17 mouse cellular contexts compared by ENCODE assay signal in genomic region chr3:98040836-98041235, GRCm38 (mm10). TPM values are rescaled to one million over a fixed set of nuclear protein-coding genes. Genes with fewer than 3 reads are reported as not detected.
DNase-seq lines count a peak whose midpoint lies in the region; ATAC-seq and TF ChIP-seq lines count a peak whose summit lies in the region.
"Had no signal": no experiment of that assay in that cellular context is flagged by ENCODE, and none has a peak within 500 bp of the region (broad histone marks: within the 10 kb centered on the region; RNA-seq: fewer than 3 reads in every experiment).

No protein-coding gene starts in this region.

- no peaks in the 10 kb centered on the region for H3K27me3 ChIP-seq in forebrain, embryonic 15.5 days
- no peaks in the 10 kb centered on the region for H3K27me3 ChIP-seq in forebrain, embryonic 11.5 days (ENCODE audit: control insufficient read depth, insufficient read depth, low read length)
- no peaks in the 10 kb centered on the region for H3K27me3 ChIP-seq in hindbrain, postnatal 0 days (ENCODE audit: insufficient read depth, low read length)
- H3K27me3 ChIP-seq in hindbrain, embryonic 16.5 days (replicated peaks; ENCODE audit: control insufficient read depth, insufficient read depth, low read length), result no peaks in the 10 kb centered on the region
- H3K27me3 ChIP-seq: hindbrain, embryonic 15.5 days; liver, embryonic 15.5 days; midbrain, embryonic 13.5 days; Patski had no signal

- H3K9ac ChIP-seq in forebrain, embryonic 15.5 days (replicated peaks), result no peak overlapping the region
- H3K9ac ChIP-seq in forebrain, embryonic 11.5 days (ENCODE audit: low read length), result no peak overlapping the region
- H3K9ac ChIP-seq in hindbrain, postnatal 0 days (replicated peaks; ENCODE audit: low read length), result no peak overlapping the region
- H3K9ac ChIP-seq in hindbrain, embryonic 16.5 days (ENCODE audit: low read depth, low read length), result no peak overlapping the region
- H3K9ac ChIP-seq: hindbrain, embryonic 15.5 days; liver, embryonic 15.5 days; midbrain, embryonic 13.5 days had no signal

- 0 out of 2 replicates have a peak overlapping the region, but pooled peaks have one; percentile 85 for H3K27ac ChIP-seq in forebrain, embryonic 15.5 days (replicated peaks)
- H3K27ac ChIP-seq in forebrain, embryonic 11.5 days (ENCODE audit: low read depth, low read length), result no peak overlapping the region
- H3K27ac ChIP-seq in hindbrain, postnatal 0 days, result no peak overlapping the region
- H3K27ac ChIP-seq in hindbrain, embryonic 16.5 days (ENCODE audit: low read depth, low read length), result no peak overlapping the region
- 0 out of 2 replicates have a peak overlapping the region, but pooled peaks have one; percentile 67 for H3K27ac ChIP-seq in olfactory bulb, adult 2 months (ENCODE audit: insufficient read depth, low read depth, low read length)
- H3K27ac ChIP-seq: hindbrain, embryonic 15.5 days; liver, embryonic 15.5 days; midbrain, embryonic 13.5 days had no signal

- no peak for TF ChIP-seq POLR2A in lung, adult 2 months (IDR thresholded peaks at IDR 0.05; ENCODE audit: borderline replicate concordance, extremely low read depth, low read depth, low read length)
- no peak for TF ChIP-seq POLR2A in olfactory bulb, adult 2 months (IDR thresholded peaks at IDR 0.05; ENCODE audit: insufficient read depth, low read depth, low read length)

- H3K4me3 ChIP-seq in forebrain, embryonic 15.5 days, result no peak overlapping the region
- no peak overlapping the region for H3K4me3 ChIP-seq in forebrain, embryonic 11.5 days (ENCODE audit: low read depth, low read length)
- no peak overlapping the region for H3K4me3 ChIP-seq in hindbrain, postnatal 0 days (ENCODE audit: low read length)
- H3K4me3 ChIP-seq in hindbrain, embryonic 16.5 days (ENCODE audit: low read length), result no peak overlapping the region
- H3K4me3 ChIP-seq in lung, adult 2 months (replicated peaks; ENCODE audit: extremely low read depth, low read depth, low read length), result no peak overlapping the region
- H3K4me3 ChIP-seq in olfactory bulb, adult 2 months (ENCODE audit: insufficient read depth, low read depth, low read length), result no peak overlapping the region
- H3K4me3 ChIP-seq: forebrain, embryonic 10.5 days; hindbrain, embryonic 15.5 days; liver, embryonic 15.5 days; midbrain, embryonic 13.5 days had no signal

- H3K9me3 ChIP-seq in forebrain, embryonic 15.5 days, result no peaks in the 10 kb centered on the region
- H3K9me3 ChIP-seq in forebrain, embryonic 11.5 days (ENCODE audit: control insufficient read depth, low read length), result no peaks in the 10 kb centered on the region
- no peaks in the 10 kb centered on the region for H3K9me3 ChIP-seq in hindbrain, postnatal 0 days (ENCODE audit: low read length)
- no peaks in the 10 kb centered on the region for H3K9me3 ChIP-seq in hindbrain, embryonic 16.5 days (ENCODE audit: control insufficient read depth, low read length)
- H3K9me3 ChIP-seq: forebrain, embryonic 10.5 days; hindbrain, embryonic 15.5 days; liver, embryonic 15.5 days; midbrain, embryonic 13.5 days had no signal

- ATAC-seq in forebrain, embryonic 15.5 days (replicated peaks), result no peak
- no peak for ATAC-seq in forebrain, embryonic 11.5 days (replicated peaks; ENCODE audit: low FRiP score)
- no peak for ATAC-seq in hindbrain, postnatal 0 days
- no peak for ATAC-seq in hindbrain, embryonic 16.5 days
- ATAC-seq: midbrain, embryonic 13.5 days; Patski had no signal

- H3K36me3 ChIP-seq in forebrain, embryonic 15.5 days, result no peaks in the 10 kb centered on the region
- H3K36me3 ChIP-seq in forebrain, embryonic 11.5 days (ENCODE audit: control insufficient read depth, insufficient read depth, low read length), result no peaks in the 10 kb centered on the region
- no peaks in the 10 kb centered on the region for H3K36me3 ChIP-seq in hindbrain, postnatal 0 days (ENCODE audit: insufficient read depth, low read length)
- H3K36me3 ChIP-seq in hindbrain, embryonic 16.5 days (ENCODE audit: control insufficient read depth, insufficient read depth, low read length), result no peaks in the 10 kb centered on the region
- H3K36me3 ChIP-seq: hindbrain, embryonic 15.5 days; liver, embryonic 15.5 days; midbrain, embryonic 13.5 days had no signal

- no peak overlapping the region for H3K4me2 ChIP-seq in forebrain, embryonic 15.5 days (replicated peaks)
- no peak overlapping the region for H3K4me2 ChIP-seq in forebrain, embryonic 11.5 days (ENCODE audit: low read depth, low read length, severe bottlenecking)
- no peak overlapping the region for H3K4me2 ChIP-seq in hindbrain, postnatal 0 days (ENCODE audit: low read depth, low read length)
- H3K4me2 ChIP-seq in hindbrain, embryonic 16.5 days (ENCODE audit: low read length), result no peak overlapping the region
- H3K4me2 ChIP-seq: hindbrain, embryonic 15.5 days; liver, embryonic 15.5 days; midbrain, embryonic 13.5 days had no signal

- 84% methylated on average over 6 of the region's 6 CpGs for WGBS in forebrain, embryonic 15.5 days
- WGBS in forebrain, embryonic 11.5 days, result 88% methylated on average over 6 of the region's 6 CpGs
- WGBS in hindbrain, postnatal 0 days, result 66% methylated on average over 6 of the region's 6 CpGs
- 89% methylated on average over 6 of the region's 6 CpGs for WGBS in hindbrain, embryonic 16.5 days
- WGBS in lung, adult 2 months, result 60% methylated on average over 6 of the region's 6 CpGs
- 71% methylated on average over 6 of the region's 6 CpGs for WGBS in olfactory bulb, adult 2 months

- DNase-seq in forebrain, embryonic 11.5 days (ENCODE audit: low spot score), result no peak
- DNase-seq in hindbrain, postnatal 0 days (ENCODE audit: low spot score), result no peak
- DNase-seq in lung, adult 2 months, result no peak
- no peak for DNase-seq in lung, postnatal 4 days
- DNase-seq: B cell, adult 2 months; cerebellum, adult 11-12 months; kidney, postnatal 14 days; lung, postnatal 36 days; thymus, postnatal 4 days had no signal

- peak; percentile 18; the same call in 1 of the 2 replicates for TF ChIP-seq CTCF in hindbrain, postnatal 0 days (IDR thresholded peaks at IDR 0.05; ENCODE audit: low read depth)
- TF ChIP-seq CTCF in lung, adult 2 months (IDR thresholded peaks at IDR 0.05; ENCODE audit: insufficient read depth, low read length), result peak; percentile 23; the same call in 1 of the 2 replicates
- TF ChIP-seq CTCF in olfactory bulb, adult 2 months (IDR thresholded peaks at IDR 0.05; ENCODE audit: insufficient read depth, low read depth, low read length), result no peak

- H3K4me1 ChIP-seq in forebrain, embryonic 15.5 days, result peaks cover 71% of the 10 kb centered on the region
- peaks cover 22% of the 10 kb centered on the region for H3K4me1 ChIP-seq in forebrain, embryonic 11.5 days (replicated peaks; ENCODE audit: control insufficient read depth, insufficient read depth, low read length)
- peaks cover 16% of the 10 kb centered on the region for H3K4me1 ChIP-seq in hindbrain, postnatal 0 days (ENCODE audit: insufficient read depth, low read length)
- peaks cover 16% of the 10 kb centered on the region for H3K4me1 ChIP-seq in hindbrain, embryonic 16.5 days (ENCODE audit: control insufficient read depth, insufficient read depth, low read depth, low read length)
- peaks cover 32% of the 10 kb centered on the region for H3K4me1 ChIP-seq in lung, adult 2 months (ENCODE audit: control insufficient read depth, insufficient read depth, low read length)
- peaks cover 28% of the 10 kb centered on the region for H3K4me1 ChIP-seq in olfactory bulb, adult 2 months (ENCODE audit: control insufficient read depth, insufficient read depth, low read length)

RNA-seq across cellular contexts. Expression of gene Notch2, which starts 27.5 kb away (rescaled TPM):
- 17.8 and 18.9 TPM in 2 replicates for polyA plus RNA-seq in forebrain, embryonic 15.5 days (2015; fragmentation: Nextera tagmentation; extraction: Ambion mirVana)
- 27.6 TPM in 2 replicates for polyA plus RNA-seq in forebrain, embryonic 11.5 days (2014; fragmentation: Nextera tagmentation; extraction: Ambion mirVana)
- total RNA-seq in hindbrain, postnatal 0 days (2014; rRNA removed), result 37.7 and 44.9 TPM in 2 replicates
- polyA plus RNA-seq in hindbrain, postnatal 0 days (2015; fragmentation: Nextera tagmentation; extraction: Ambion mirVana), result 9.5 and 9.9 TPM in 2 replicates
- 7.6 and 12.1 TPM in 2 replicates for polyA plus RNA-seq in hindbrain, embryonic 16.5 days (2015; fragmentation: Nextera tagmentation; extraction: Ambion mirVana)
- polyA plus RNA-seq in lung, adult 2 months (2012; rRNA removed), result 43.0 and 48.7 TPM in 2 replicates
- polyA plus RNA-seq in olfactory bulb, adult 2 months (2012; ENCODE audit: insufficient read depth, insufficient read length, low replicate concordance, missing spikeins), result 43.4 TPM in 1 of 2 replicates, not detected in the other

Comparison
In these comparisons a context has a peak if more than half of its experiments do, and no peak if none do; other contexts are left out.
1. H3K27ac ChIP-seq: peak in forebrain, embryonic 15.5 days (single experiment) and olfactory bulb, adult 2 months (single experiment); none in forebrain, embryonic 11.5 days (single experiment), hindbrain, postnatal 0 days (single experiment) and hindbrain, embryonic 16.5 days (single experiment).